Mouse (Mus musculus) induced T-regulatory cell, adult 2 months (primary cell): ENCODE measurements around the gene Spata13.
A peak's percentile ranks its signal among the peaks of the same experiment; 100 is the strongest.

Experiments used
- DNase-seq: peaks from one replicate; pipeline ENCODE4 v3.0.0-alpha.2; 2012; ENCODE audit warnings: low read depth

Gene Spata13

DNA sequence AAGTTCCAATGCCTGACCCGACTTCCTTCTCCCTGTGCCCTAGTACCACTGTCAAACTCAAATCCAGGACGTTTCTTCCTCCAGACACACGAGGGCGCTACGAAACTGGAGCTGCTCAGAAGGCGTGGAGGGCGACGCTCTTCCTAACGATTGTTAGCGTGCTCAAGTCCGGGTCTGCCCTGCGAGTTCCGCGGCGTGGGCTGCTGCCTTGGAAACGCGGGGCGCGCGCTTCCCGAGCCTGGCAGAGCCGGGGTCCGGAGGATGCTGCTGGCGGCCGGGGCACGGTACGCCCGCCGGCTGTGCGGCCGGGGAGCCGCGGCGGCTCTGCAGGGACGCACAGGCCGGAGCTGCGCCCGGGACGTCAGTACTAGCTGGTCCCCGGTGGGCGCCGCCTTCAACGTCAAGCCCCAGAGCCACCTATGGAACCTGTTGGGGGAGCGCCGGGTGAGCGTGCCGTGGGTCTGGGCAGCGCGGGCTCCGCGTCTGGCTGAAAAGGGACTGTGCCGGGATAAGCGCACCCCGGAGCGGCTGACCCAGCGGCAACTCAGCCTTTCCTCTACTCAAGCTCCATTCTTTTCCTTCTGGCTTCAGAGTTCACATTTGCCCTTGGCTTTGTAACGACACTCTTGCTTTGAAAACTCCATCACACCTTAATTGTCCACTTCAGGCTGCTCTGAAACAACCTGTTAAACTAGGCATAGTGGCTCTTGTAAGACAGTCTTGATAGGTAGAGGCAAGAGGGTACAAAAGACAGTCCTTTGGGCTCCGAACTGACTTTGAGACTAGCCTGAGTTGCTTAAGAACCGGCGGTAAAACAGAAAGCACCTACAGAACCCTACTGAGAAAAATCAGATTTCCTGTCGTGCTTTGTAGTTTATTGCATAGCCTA is 150.9 kb downstream of the Spata13 start, which contains the start of gene Mipep:
TSS of gene Mipep (plus strand) at position 147 of the 889 bp plus-strand sequence.
- DNase-seq = peak; percentile 96

- peak; percentile 81 for DNase-seq
These were observed 156.3 kb downstream of the Spata13 start for GRCm38 (mm10) chr14:60790103-60790502.

DNA sequence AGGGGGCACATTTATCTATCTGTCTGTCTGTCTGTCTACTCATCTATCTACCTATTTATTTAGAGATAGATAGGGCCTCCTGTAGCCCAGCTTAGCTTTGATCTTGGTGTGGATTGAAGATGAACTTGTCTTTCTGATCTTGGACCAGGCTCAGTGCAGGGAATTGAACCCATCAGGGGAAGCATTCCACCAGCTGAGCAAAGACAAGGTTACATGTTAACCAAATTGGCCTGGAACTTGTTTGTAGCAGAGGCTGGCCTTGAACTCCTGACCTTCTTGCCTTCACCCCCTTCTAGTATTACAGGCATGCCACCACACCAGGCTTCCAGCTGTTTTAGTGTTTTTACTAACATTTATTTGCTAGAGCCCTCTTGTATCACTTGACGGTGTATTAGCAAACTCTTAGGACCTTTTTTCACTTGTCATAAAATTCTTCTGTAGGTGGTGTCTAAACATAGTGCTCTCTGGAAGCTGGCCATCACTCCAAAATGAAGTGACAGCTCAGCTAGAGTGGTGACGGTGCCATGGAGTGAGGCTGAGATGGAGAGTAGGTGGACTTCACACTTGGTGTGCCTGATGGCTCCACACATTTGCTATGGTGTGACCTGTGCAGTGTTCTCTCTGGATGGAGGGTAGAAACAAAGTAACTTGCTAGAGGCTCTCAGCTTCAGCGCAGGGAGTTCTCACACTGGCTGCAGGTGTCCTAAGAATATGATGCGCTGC is 163.0 kb downstream of the Spata13 start:
- no peak for DNase-seq

GRCm38 (mm10) chr14:60797596-60797995 is 163.8 kb downstream of the Spata13 start:
- DNase-seq = no peak

GRCm38 (mm10) chr14:60798721-60799120 is 164.9 kb downstream of the Spata13 start:
- DNase-seq = no peak

DNA sequence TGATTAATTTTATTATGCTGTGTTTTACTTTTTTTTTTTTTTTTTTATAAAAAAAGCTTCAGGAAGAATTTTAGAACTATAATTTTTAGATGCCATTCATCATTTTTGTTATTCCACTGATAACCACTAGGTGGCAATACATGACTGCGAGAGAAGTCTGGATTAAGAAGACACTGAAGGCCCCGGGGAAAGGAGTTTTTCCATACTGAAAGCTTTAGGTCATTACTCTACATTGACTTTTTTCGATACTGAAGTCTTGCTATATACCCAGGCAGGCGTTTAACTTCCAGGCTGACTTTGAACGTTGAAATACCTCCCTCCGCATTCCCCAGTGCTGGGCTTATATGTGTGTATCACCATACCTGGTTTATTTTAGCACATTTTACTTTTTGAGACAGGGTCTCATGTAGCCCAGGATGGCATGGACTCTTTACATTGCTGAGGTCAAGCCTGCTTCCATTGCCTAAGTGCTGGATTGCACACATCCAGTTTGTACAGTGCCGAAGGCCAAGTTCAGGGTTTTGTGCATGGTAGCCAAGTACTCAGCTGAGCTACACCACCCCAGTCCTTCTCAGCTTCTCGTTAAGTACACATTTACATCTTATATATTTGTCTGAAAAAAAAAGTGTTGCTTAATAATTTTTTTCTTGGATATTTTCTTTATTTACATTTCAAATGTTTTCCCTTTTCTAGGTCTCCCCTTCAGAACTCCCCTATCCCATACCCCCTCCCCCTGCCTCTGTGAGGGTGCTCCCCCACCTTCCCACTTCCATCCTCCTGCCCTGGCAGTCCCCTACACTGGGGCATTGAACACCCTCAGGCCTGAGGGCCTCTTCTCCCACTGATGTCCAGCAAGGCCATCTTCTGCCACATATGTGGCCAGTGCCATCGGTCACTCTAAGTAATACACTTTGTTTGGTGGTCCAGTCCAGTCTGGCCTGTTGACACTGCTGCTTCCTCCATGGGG is 166.2 kb downstream of the Spata13 start:
- DNase-seq = peak; percentile 78

GRCm38 (mm10) chr14:60802026-60802425 is 168.2 kb downstream of the Spata13 start:
- no peak for DNase-seq

GRCm38 (mm10) chr14:60804978-60805377 is 171.2 kb downstream of the Spata13 start:
- no peak for DNase-seq

GRCm38 (mm10) chr14:60805871-60806270 is 172.1 kb downstream of the Spata13 start:
- DNase-seq = no peak

GRCm38 (mm10) chr14:60806891-60807344 is 173.1 kb downstream of the Spata13 start:
- peak; percentile 26 for DNase-seq

- no peak for DNase-seq
These were observed 176.1 kb downstream of the Spata13 start for GRCm38 (mm10) chr14:60809881-60810280.

GRCm38 (mm10) chr14:60811547-60811946 is 177.7 kb downstream of the Spata13 start:
- DNase-seq = no peak
